In the genomic region with DNA sequence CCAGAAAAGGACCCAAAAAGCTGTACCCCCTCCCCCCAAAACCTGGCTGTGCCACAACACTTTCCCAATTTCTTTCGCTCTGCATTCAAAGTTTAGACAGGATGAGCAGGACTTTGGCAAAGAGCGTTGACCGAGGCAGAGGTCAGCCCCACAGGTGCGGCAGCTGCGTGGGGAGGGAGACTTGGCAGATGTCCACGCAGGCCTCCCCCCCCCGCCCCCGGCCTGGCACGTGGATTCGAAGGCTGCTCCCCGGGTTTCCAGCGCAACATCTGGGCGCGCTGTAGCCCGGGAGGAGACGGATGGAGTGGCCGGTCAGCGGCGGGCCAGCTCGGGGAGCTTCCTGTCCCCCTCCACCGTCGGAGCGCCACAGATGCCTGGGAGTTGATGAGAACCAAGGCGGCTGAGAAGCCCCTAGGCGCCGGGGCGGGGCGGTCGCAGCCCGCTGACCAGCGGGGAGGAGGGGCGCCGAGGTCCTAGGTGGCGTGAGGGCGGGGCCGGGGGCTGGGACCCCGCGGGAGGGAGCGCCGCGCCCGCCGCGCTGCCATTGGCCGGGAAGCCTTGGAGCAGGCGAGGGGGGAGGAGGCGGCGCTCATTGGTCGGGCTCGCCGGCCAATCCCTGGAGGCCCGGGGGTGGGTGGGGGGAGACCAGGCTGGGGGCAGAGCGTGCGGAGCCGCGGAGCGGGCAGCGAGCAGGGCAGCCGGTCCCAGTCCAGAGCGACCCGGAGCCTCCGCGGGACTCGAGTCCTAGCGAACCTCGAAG, we compare ENCODE assay signal across 7 mouse cellular contexts. TPM values are rescaled to one million over a fixed set of nuclear protein-coding genes. Genes with fewer than 3 reads are reported as not detected.
DNase-seq lines count a peak whose midpoint lies in the region; ATAC-seq and TF ChIP-seq lines count a peak whose summit lies in the region.

Cnn3 (plus strand) TSS at position 637 of the 760 bp plus-strand sequence.

- under 1% methylated on average over 66 of the region's 66 CpGs for WGBS in embryonic facial prominence, embryonic 15.5 days
- under 1% methylated on average over 52 of the region's 66 CpGs for WGBS in limb, embryonic 13.5 days
- under 1% methylated on average over 39 of the region's 66 CpGs for WGBS in midbrain, embryonic 16.5 days

- H3K27me3 ChIP-seq in embryonic facial prominence, embryonic 15.5 days, result no peaks in the 10 kb centered on the region
- no peaks in the 10 kb centered on the region for H3K27me3 ChIP-seq in limb, embryonic 13.5 days
- no peaks in the 10 kb centered on the region for H3K27me3 ChIP-seq in midbrain, embryonic 16.5 days (ENCODE audit: control insufficient read depth, insufficient read depth, low read depth, low read length)

- H3K4me2 ChIP-seq in embryonic facial prominence, embryonic 15.5 days (replicated peaks), result peak within 1 kb of the TSS; percentile 88
- peak within 1 kb of the TSS; percentile 88 for H3K4me2 ChIP-seq in limb, embryonic 13.5 days (replicated peaks)
- peak within 1 kb of the TSS; percentile 87 for H3K4me2 ChIP-seq in midbrain, embryonic 16.5 days (ENCODE audit: low read length)

- H3K36me3 ChIP-seq in embryonic facial prominence, embryonic 15.5 days, result no peaks in the 10 kb centered on the region
- H3K36me3 ChIP-seq in limb, embryonic 13.5 days, result no peaks in the 10 kb centered on the region
- no peaks in the 10 kb centered on the region for H3K36me3 ChIP-seq in midbrain, embryonic 16.5 days (ENCODE audit: control insufficient read depth, insufficient read depth, low read length)

- TF ChIP-seq CTCF in bone marrow macrophage, adult 2 months (IDR thresholded peaks at IDR 0.05; ENCODE audit: low read depth, low read length), result no peak

- no peak for TF ChIP-seq POLR2A in bone marrow macrophage, adult 2 months (IDR thresholded peaks at IDR 0.05; ENCODE audit: borderline replicate concordance, low read depth, low read length)

- no peaks in the 10 kb centered on the region; the same call in 1 of the 2 replicates for H3K4me1 ChIP-seq in bone marrow macrophage, adult 2 months (ENCODE audit: control insufficient read depth, insufficient read depth, low read length)
- peaks cover 40% of the 10 kb centered on the region for H3K4me1 ChIP-seq in embryonic facial prominence, embryonic 15.5 days
- H3K4me1 ChIP-seq in limb, embryonic 13.5 days, result peaks cover 40% of the 10 kb centered on the region
- peaks cover 29% of the 10 kb centered on the region for H3K4me1 ChIP-seq in midbrain, embryonic 16.5 days (ENCODE audit: control insufficient read depth, insufficient read depth, low read length)

- DNase-seq in heart, adult 8-10 months (ENCODE audit: low spot score), result peak; percentile 79
- peak; percentile 93 to 94 for DNase-seq in kidney, adult 8-10 months
- peak; percentile 57 to 82 for DNase-seq in spleen, postnatal 10 days (ENCODE audit: low spot score in 2 of 2)

- no peaks in the 10 kb centered on the region for H3K9me3 ChIP-seq in embryonic facial prominence, embryonic 15.5 days (replicated peaks)
- no peaks in the 10 kb centered on the region for H3K9me3 ChIP-seq in limb, embryonic 13.5 days
- no peaks in the 10 kb centered on the region for H3K9me3 ChIP-seq in midbrain, embryonic 16.5 days (replicated peaks; ENCODE audit: control insufficient read depth, low read length, poor library complexity, severe bottlenecking)

- ATAC-seq in embryonic facial prominence, embryonic 15.5 days (ENCODE audit: insufficient number of reproducible peaks, low FRiP score, low TSS enrichment, low read depth), result peak; percentile 91
- peak; percentile 86 for ATAC-seq in limb, embryonic 13.5 days (ENCODE audit: low FRiP score, low read depth)
- ATAC-seq in midbrain, embryonic 16.5 days, result peak; percentile 91

- peak within 1 kb of the TSS; percentile 47 for H3K4me3 ChIP-seq in bone marrow macrophage, adult 2 months (ENCODE audit: insufficient read depth, low read length)
- H3K4me3 ChIP-seq in embryonic facial prominence, embryonic 15.5 days (replicated peaks), result peak within 1 kb of the TSS; percentile 89
- H3K4me3 ChIP-seq in limb, embryonic 13.5 days, result peak within 1 kb of the TSS; percentile 88
- H3K4me3 ChIP-seq in midbrain, embryonic 16.5 days (ENCODE audit: low read depth, low read length), result peak within 1 kb of the TSS; percentile 88

- peak within 1 kb of the TSS; percentile 98 for H3K9ac ChIP-seq in embryonic facial prominence, embryonic 15.5 days
- peak within 1 kb of the TSS; percentile 99 for H3K9ac ChIP-seq in limb, embryonic 13.5 days
- H3K9ac ChIP-seq in midbrain, embryonic 16.5 days (ENCODE audit: low read depth, low read length), result peak within 1 kb of the TSS; percentile 91

- no peak within 1 kb of the TSS for H3K27ac ChIP-seq in bone marrow macrophage, adult 2 months (ENCODE audit: insufficient read depth, low read depth, low read length)
- peak within 1 kb of the TSS; percentile 99 for H3K27ac ChIP-seq in embryonic facial prominence, embryonic 15.5 days (replicated peaks)
- peak within 1 kb of the TSS; percentile 99 for H3K27ac ChIP-seq in limb, embryonic 13.5 days
- peak within 1 kb of the TSS; percentile 91 for H3K27ac ChIP-seq in midbrain, embryonic 16.5 days (ENCODE audit: low read length)

RNA-seq across cellular contexts. Expression of gene Cnn3, which starts in this region (rescaled TPM):
- 1.3 and 3.6 TPM in 2 replicates for polyA plus RNA-seq in bone marrow macrophage, adult 2 months (2012; ENCODE audit: insufficient read depth, insufficient read length, missing spikeins)
- 844 and 852 TPM in 2 replicates for polyA plus RNA-seq in embryonic facial prominence, embryonic 15.5 days (2015; fragmentation: Nextera tagmentation; extraction: Ambion mirVana)
- 10 to 100 TPM; 30.4 to 35.4 (median 33.8) TPM for total RNA-seq in heart, adult 8-10 months (2022)
- 936 and 944 TPM in 2 replicates for polyA plus RNA-seq in limb, embryonic 13.5 days (2015; fragmentation: Nextera tagmentation; extraction: Ambion mirVana)
- polyA plus RNA-seq in midbrain, embryonic 16.5 days (2015; fragmentation: Nextera tagmentation; extraction: Ambion mirVana), result 311 and 357 TPM in 2 replicates

Comparison
In these comparisons a context has a peak if more than half of its experiments do, and no peak if none do; other contexts are left out.
1. RNA of gene Cnn3 (polyA plus RNA-seq): 936 to 944 TPM in limb, embryonic 13.5 days, 844 to 852 TPM in embryonic facial prominence, embryonic 15.5 days and 311 to 357 TPM in midbrain, embryonic 16.5 days; 1.3 to 3.6 TPM in bone marrow macrophage, adult 2 months; every median in the first group is over 10 times any median in the second.
2. Peak in every context shown above with its lines, with median percentiles within 50 percentile points of each other: H3K4me3 ChIP-seq, ATAC-seq, H3K4me2 ChIP-seq, H3K9ac ChIP-seq and DNase-seq.